Mouse (Mus musculus) B cell, adult (primary cell): ENCODE measurements around the gene Trim43a. TPM values are rescaled to one million over a fixed set of nuclear protein-coding genes. Genes with fewer than 3 reads are reported as not detected.

Experiments used
- total RNA-seq: library from RNA; stranded (reverse); gene quantifications from 4 replicates; pipeline ENCODE4 v1.2.4, GENCODE M21; 2023; ENCODE audit not compliant: inconsistent age

Trim43a gene
- 1.2 TPM in 1 of 4 replicates, not detected in the others for total RNA-seq

GRCm38 (mm10) chr9:88580591-88580990, at the start of gene Trim43a:
Gene Trim43a, plus strand, starts transcription at chr9:88580891.

GRCm38 (mm10) chr9:88547851-88548613, 32.7 kb upstream of the Trim43a start, which contains the start of gene Zfp949:
Gene Zfp949, plus strand, starts transcription at chr9:88548020.

Other genes with a start within 250 kb of the Trim43a start
- 23.8 to 29.4 TPM (median 27.0 TPM) in 4 replicates for gene Snx14, start 141.9 kb upstream of the Trim43a start, total RNA-seq
- gene Gm20537, start 124.3 kb upstream of the Trim43a start, total RNA-seq, result 1.0 to 2.0 TPM in 2 of 4 replicates, not detected in the others
- gene Syncrip, start 98.3 kb upstream of the Trim43a start, total RNA-seq, result 101 to 108 TPM (median 104 TPM) in 4 replicates
- 5.9 to 12.0 TPM (median 7.6 TPM) in 4 replicates for gene Zfp949, start 32.9 kb upstream of the Trim43a start, total RNA-seq
- 54.8 to 73.4 TPM (median 61.1 TPM) in 4 replicates for gene Mthfsl, start 139.4 kb downstream of the Trim43a start, total RNA-seq
- gene Bcl2a1d, start 151.0 kb downstream of the Trim43a start, total RNA-seq, result 31.0 to 54.8 TPM (median 41.5 TPM) in 4 replicates